Mouse (Mus musculus): Measurements from ENCODE around the gene Tmem80.
A peak's percentile ranks its signal among the peaks of the same experiment; 100 is the strongest.

Tmem80 gene

GRCm38 (mm10) chr7:141327469-141328372, at the start of gene Tmem80, which contains the start of gene Deaf1:
Gene Tmem80, plus strand, starts transcription at chr7:141327739.
Gene Deaf1, minus strand, starts transcription at chr7:141327690.
- peak; percentile 100 for DNase-seq (ENCODE audit: low spot score in 2 of 2)

- no peak for DNase-seq (ENCODE audit: low spot score in 2 of 2)
Measured at GRCm38 (mm10) chr7:141278766-141279590, 48.6 kb upstream of the Tmem80 start, which contains the start of gene Sct. Gene Sct, minus strand, starts transcription at chr7:141279133.

- no peak for DNase-seq (ENCODE audit: low spot score in 2 of 2)
Measured at GRCm38 (mm10) chr7:141281442-141281841, 46.1 kb upstream of the Tmem80 start.

- no peak for DNase-seq (ENCODE audit: low spot score in 2 of 2)
Measured at GRCm38 (mm10) chr7:141282756-141283155, 44.8 kb upstream of the Tmem80 start.

- no peak for DNase-seq (ENCODE audit: low spot score in 2 of 2)
Measured at GRCm38 (mm10) chr7:141288042-141288441, 39.5 kb upstream of the Tmem80 start.

- no peak for DNase-seq (ENCODE audit: low spot score in 2 of 2)
Measured at GRCm38 (mm10) chr7:141291921-141292582, 35.5 kb upstream of the Tmem80 start, which contains the start of gene Drd4. Gene Drd4, plus strand, starts transcription at chr7:141292006.

GRCm38 (mm10) chr7:141292583-141293388, 34.8 kb upstream of the Tmem80 start:
- DNase-seq (ENCODE audit: low spot score in 2 of 2), result no peak

GRCm38 (mm10) chr7:141293852-141294471, 33.6 kb upstream of the Tmem80 start:
- DNase-seq (ENCODE audit: low spot score in 2 of 2), result no peak

- no peak for DNase-seq (ENCODE audit: low spot score in 2 of 2)
Measured at GRCm38 (mm10) chr7:141294479-141294878, 33.1 kb upstream of the Tmem80 start.

GRCm38 (mm10) chr7:141297926-141298650, 29.5 kb upstream of the Tmem80 start:
- DNase-seq (ENCODE audit: low spot score in 2 of 2), result no peak

GRCm38 (mm10) chr7:141299175-141299574, 28.4 kb upstream of the Tmem80 start:
- DNase-seq (ENCODE audit: low spot score in 2 of 2), result no peak

- DNase-seq (ENCODE audit: low spot score in 2 of 2), result no peak
Measured at GRCm38 (mm10) chr7:141301386-141301785, 26.2 kb upstream of the Tmem80 start.

GRCm38 (mm10) chr7:141302702-141303268, 24.8 kb upstream of the Tmem80 start:
- DNase-seq (ENCODE audit: low spot score in 2 of 2), result no peak

- DNase-seq (ENCODE audit: low spot score in 2 of 2), result no peak
Measured at GRCm38 (mm10) chr7:141304537-141304936, 23.0 kb upstream of the Tmem80 start.

GRCm38 (mm10) chr7:141314416-141314815, 13.1 kb upstream of the Tmem80 start:
- DNase-seq (ENCODE audit: low spot score in 2 of 2), result no peak

- no peak for DNase-seq (ENCODE audit: low spot score in 2 of 2)
Measured at GRCm38 (mm10) chr7:141315076-141315475, 12.5 kb upstream of the Tmem80 start.

GRCm38 (mm10) chr7:141315974-141316373, 11.6 kb upstream of the Tmem80 start:
- DNase-seq (ENCODE audit: low spot score in 2 of 2), result no peak

GRCm38 (mm10) chr7:141317619-141318132, 9.9 kb upstream of the Tmem80 start:
- DNase-seq (ENCODE audit: low spot score in 2 of 2), result no peak

- DNase-seq (ENCODE audit: low spot score in 2 of 2), result no peak
Measured at GRCm38 (mm10) chr7:141319446-141319845, 8.1 kb upstream of the Tmem80 start.
